Mouse (Mus musculus): ENCODE results near the gene Cyp2d10. TPM values are rescaled to one million over a fixed set of nuclear protein-coding genes. Genes with fewer than 3 reads are reported as not detected.
"Not testable (repeated sequence)": the region's sequence is repeated elsewhere in the genome, so short reads cannot be mapped to it uniquely, and the experiment has no call there.

The Cyp2d10 gene
- total RNA-seq, 2 experiments from 2014 or later, result not detected

GRCm38 (mm10) chr15:82403606-82404005 is 3.4 kb downstream of the Cyp2d10 start:
- intact Hi-C loops (cut with DNase I), result loop anchor here (5.0 kb wide), 1 partner anchor 39 kb away; no protein-coding TSS in a partner anchor
- DNase-seq (ENCODE audit: low spot score in 2 of 2), result no peak

- intact Hi-C loops (cut with DNase I), result loop anchor here (5.0 kb wide), 1 partner anchor 40 kb away; no protein-coding TSS in a partner anchor
- DNase-seq (ENCODE audit: low spot score in 2 of 2), result no peak
Measured at GRCm38 (mm10) chr15:82402741-82403140, 4.3 kb downstream of the Cyp2d10 start.

- intact Hi-C loops (cut with DNase I), result loop anchor here (5.0 kb wide), 1 partner anchor 40 kb away; no protein-coding TSS in a partner anchor
- no peak for DNase-seq (ENCODE audit: low spot score in 2 of 2)
Measured at GRCm38 (mm10) chr15:82402106-82402505, 4.9 kb downstream of the Cyp2d10 start.

DNA sequence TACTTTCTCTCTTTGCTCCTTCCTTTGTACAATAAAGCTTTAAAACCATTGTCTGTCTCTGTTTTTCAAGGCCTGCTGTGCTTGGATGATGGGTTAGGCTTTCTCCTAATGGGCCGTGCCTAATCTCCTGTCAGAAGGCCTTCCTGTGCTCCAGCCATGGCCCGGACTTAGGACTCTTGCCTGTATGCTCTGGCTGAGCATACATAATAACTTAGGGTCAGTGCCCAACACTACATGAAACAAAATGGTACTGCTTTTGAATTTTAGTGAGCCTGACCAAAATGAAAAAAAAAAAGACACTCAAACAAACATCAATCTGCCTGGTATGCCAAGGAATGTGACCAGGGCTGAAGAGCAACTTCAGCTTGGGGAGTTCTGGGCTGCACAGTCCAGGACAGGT is 5.5 kb downstream of the Cyp2d10 start:
- DNase-seq (ENCODE audit: low spot score in 2 of 2), result no peak
- intact Hi-C loops (cut with DNase I), result loop anchor here (5.0 kb wide), 1 partner anchor 41 kb away; no protein-coding TSS in a partner anchor

- DNase-seq (ENCODE audit: low spot score in 2 of 2); intact Hi-C loops (cut with DNase I): not testable (repeated sequence)
Measured at GRCm38 (mm10) chr15:82395955-82396354, 11.0 kb downstream of the Cyp2d10 start.

GRCm38 (mm10) chr15:82393922-82394321 is 13.1 kb downstream of the Cyp2d10 start, which contains the start of gene Cyp2d11:
Cyp2d11 (minus strand) TSS chr15:82394022.
- DNase-seq (ENCODE audit: low spot score in 2 of 2); intact Hi-C loops (cut with DNase I): not testable (repeated sequence)

GRCm38 (mm10) chr15:82389916-82390315 is 17.1 kb downstream of the Cyp2d10 start:
- intact Hi-C loops (cut with DNase I), result not testable (repeated sequence)

DNA sequence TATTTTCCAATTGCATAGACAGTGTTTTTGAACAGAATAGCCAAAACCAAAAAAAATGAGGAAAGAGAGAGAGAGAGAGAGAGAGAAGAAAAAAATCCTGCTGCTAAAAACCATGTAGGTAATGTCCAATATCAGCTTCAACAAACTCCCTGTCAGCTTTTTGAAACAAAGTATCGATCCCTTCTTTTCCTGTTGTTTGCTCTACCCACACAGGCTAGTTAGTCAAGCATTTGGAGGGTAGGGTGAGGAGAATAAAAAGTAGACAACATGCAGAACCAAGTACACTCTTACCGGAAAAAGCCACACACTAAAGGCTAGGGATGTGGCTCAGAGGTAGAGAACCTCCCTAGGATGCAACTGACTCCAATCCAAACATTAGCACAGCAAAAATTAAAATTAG is 21.3 kb downstream of the Cyp2d10 start:
- DNase-seq (ENCODE audit: low spot score in 2 of 2), result no peak
- intact Hi-C loops (cut with DNase I), result no loop called here

More at GRCm38 (mm10) chr15:82389916-82390315, 17.1 kb downstream of the Cyp2d10 start:
- not testable (repeated sequence) for DNase-seq (ENCODE audit: low spot score in 2 of 2)

GRCm38 (mm10) chr15:82382441-82382840 is 24.6 kb downstream of the Cyp2d10 start:
- DNase-seq (ENCODE audit: low spot score in 2 of 2), result no peak
- intact Hi-C loops (cut with DNase I), result no loop called here

DNA sequence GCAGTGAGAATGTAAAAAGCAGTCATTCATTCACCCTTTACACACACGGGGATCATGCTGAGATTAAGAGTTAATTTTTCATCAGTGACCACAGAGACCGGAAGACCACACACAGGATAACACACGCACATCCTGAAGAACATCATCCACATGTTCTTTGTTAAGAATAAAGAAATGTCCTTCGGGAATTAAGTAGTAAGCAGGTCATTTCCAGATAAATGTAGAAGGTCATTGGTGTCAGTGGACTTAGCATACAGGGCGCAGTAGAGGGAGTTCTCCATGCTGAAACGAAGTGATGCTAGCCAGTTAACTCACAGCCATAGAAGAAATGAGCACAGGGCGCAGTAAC is 26.3 kb downstream of the Cyp2d10 start:
- no peak for DNase-seq (ENCODE audit: low spot score in 2 of 2)
- intact Hi-C loops (cut with DNase I), result no loop called here

- DNase-seq (ENCODE audit: low spot score in 2 of 2), result no peak
- intact Hi-C loops (cut with DNase I), result loop anchor here (5.0 kb wide), 1 partner anchor 37 kb away; no protein-coding TSS in a partner anchor
Measured at GRCm38 (mm10) chr15:82379871-82380713, 26.9 kb downstream of the Cyp2d10 start, which contains the start of gene Cyp2d22. Cyp2d22 (minus strand) TSS chr15:82380260.

GRCm38 (mm10) chr15:82379511-82379870 is 27.5 kb downstream of the Cyp2d10 start:
- intact Hi-C loops (cut with DNase I), result loop anchor here (5.0 kb wide), 1 partner anchor 38 kb away; no protein-coding TSS in a partner anchor
- no peak for DNase-seq (ENCODE audit: low spot score in 2 of 2)

DNA sequence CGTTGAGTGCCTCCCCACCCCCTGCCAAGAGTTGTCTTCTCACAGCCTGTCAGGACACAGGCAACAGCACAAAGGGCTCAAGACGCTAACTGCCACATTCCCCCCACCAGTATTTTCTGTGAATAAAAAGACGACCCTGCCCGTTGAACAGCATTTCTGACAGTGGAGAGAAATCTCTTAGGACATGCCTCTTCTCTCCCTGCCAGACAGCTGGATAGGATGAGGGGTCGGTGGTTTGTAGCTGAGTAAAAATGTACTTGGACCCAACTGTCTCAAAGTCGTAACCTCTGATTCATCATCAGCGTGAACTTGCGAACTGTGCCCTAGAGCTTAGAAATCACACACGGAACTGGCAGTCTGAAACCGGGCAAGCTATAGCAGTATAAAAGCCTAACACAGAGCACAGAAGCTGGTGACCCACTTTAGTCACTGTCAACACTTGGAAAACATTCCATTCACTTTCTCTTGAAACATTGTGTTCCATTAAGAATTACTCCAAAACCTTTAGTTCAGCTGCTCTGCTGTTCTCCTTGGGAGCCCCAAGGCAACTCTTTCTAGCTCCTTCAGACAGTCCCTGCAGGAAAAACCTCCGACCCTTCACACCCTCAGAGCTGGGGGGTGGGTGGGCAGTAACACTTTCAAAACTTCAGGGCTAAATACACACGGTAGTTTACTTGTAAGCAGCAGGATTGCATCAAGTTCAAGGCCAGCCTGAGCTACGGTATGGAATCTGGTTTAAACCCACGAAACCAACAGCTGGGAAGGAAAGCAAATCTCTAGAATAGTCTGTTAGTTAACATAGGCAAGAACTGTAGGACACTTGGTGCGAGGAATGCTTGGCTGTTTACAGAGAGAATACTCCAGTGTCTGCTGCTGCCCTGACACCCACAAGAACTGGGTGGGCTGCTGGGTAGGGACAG is 28.5 kb downstream of the Cyp2d10 start:
- DNase-seq (ENCODE audit: low spot score in 2 of 2), result peak in 1 of 2 experiments; percentile 42
- intact Hi-C loops (cut with DNase I), result loop anchor here (5.0 kb wide), 1 partner anchor 39 kb away; no protein-coding TSS in a partner anchor

DNA sequence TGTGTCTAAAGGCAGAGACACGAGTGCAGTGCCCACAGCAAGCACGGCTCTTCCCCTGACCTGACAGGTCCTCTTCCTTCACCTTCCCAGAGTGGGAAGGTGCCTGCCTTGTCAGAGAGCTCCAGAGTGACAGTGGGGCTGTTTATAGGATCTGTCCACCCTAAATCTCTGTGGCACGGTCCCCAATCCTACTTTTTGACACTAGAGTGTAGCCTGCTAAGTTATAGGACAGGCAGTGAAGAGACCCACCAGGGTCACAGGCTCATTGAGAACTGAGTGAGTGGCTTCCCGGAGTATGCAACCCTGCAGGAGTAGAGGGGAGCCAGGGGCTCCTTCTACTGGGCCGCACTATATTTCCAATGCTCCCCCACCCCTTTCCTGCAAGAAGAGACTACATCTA is 29.3 kb downstream of the Cyp2d10 start:
- intact Hi-C loops (cut with DNase I), result loop anchor here (5.0 kb wide), 1 partner anchor 40 kb away; no protein-coding TSS in a partner anchor
- DNase-seq (ENCODE audit: low spot score in 2 of 2), result no peak

DNA sequence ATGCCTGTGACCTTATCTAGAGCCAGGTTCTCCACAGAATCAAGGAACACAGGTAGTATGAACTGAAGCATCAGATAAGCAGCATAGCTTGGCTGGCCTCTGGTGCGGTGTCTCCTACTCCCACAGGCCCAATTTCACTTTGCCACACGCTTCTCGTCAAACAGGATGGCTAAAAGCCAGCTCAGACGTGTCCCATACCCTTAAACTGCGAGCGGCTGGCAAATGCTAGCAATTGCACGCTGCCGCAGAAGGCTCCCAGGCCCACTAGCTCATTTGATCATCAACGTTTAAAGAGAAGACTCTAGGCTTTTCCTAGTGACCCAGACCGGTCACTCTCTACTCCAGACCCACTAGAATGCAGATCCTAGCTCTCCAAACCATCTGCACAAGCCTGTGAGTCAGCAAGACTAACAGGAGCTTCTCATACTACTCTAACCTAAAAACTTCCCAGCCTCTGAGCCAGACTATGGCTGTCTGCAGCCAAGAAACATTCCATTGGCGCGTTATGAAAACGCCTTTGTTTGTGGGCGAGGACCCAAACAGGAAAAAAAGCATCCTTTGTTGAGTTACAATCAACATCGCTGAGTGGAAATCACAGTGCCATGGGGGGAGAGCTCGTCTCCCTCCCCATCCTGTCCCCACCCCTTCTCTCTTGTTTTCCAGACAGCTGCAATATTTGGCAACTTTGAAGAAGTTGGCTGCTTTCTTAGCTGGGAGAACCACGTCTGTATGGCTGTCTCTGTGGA is 30.4 kb downstream of the Cyp2d10 start:
- DNase-seq (ENCODE audit: low spot score in 2 of 2), result peak; percentile 41 to 80
- intact Hi-C loops (cut with DNase I), result loop anchor here (5.0 kb wide), 1 partner anchor 41 kb away; no protein-coding TSS in a partner anchor

DNA sequence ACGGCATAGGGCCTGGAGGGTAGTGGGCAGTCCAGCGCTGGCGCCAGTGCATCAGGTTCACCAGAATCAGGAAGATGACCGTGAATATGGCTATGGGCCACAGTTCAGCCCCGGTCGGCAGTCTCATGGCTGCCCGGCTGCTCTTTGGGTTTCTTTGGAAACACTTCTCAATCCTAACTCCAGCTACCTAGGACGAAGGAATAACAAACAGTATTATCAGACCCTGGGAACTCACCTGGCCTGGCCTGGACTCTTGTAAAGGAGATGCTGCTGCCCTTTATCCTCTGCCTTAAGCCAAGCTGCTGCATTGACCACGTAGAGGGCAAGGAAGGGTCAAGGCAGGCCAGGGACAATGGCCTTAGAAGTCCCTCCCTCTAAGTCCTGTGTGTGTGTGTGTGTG is 31.1 kb downstream of the Cyp2d10 start:
- intact Hi-C loops (cut with DNase I), result loop anchor here (5.0 kb wide), 1 partner anchor 41 kb away; no protein-coding TSS in a partner anchor
- no peak for DNase-seq (ENCODE audit: low spot score in 2 of 2)

DNA sequence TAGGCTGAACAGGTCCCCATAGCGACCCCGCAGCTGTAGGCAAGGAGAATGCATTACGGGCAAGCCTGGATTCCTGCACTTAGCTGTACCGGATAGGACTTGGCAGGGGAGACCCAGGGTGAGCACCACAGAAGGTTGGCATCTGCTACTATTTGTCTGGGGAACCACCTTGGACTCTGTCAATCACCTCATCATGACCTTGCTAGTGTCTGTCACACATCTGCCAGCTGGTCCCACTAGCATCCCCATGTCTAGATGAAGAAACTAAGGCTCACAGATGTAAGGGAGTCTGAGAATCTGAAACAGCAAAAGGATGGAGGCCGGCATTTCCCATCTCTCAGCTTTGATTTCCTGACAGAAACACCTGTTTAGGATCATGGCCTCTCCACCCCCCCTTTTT is 32.6 kb downstream of the Cyp2d10 start:
- no peak for DNase-seq (ENCODE audit: low spot score in 2 of 2)
- intact Hi-C loops (cut with DNase I), result no loop called here

- DNase-seq (ENCODE audit: low spot score in 2 of 2), result no peak
- intact Hi-C loops (cut with DNase I), result no loop called here
Measured at GRCm38 (mm10) chr15:82372991-82373390, 34.0 kb downstream of the Cyp2d10 start.

GRCm38 (mm10) chr15:82372446-82372845 is 34.5 kb downstream of the Cyp2d10 start:
- DNase-seq (ENCODE audit: low spot score in 2 of 2), result no peak
- intact Hi-C loops (cut with DNase I), result no loop called here
